Mouse (Mus musculus): Measurements from ENCODE around the gene 9230112D13Rik. TPM values are rescaled to one million over a fixed set of nuclear protein-coding genes. Genes with fewer than 3 reads are reported as not detected.
A peak's percentile ranks its signal among the peaks of the same experiment; 100 is the strongest.

9230112D13Rik gene
- polyA plus RNA-seq, 1 experiment from 2014 or later: not detected

DNA sequence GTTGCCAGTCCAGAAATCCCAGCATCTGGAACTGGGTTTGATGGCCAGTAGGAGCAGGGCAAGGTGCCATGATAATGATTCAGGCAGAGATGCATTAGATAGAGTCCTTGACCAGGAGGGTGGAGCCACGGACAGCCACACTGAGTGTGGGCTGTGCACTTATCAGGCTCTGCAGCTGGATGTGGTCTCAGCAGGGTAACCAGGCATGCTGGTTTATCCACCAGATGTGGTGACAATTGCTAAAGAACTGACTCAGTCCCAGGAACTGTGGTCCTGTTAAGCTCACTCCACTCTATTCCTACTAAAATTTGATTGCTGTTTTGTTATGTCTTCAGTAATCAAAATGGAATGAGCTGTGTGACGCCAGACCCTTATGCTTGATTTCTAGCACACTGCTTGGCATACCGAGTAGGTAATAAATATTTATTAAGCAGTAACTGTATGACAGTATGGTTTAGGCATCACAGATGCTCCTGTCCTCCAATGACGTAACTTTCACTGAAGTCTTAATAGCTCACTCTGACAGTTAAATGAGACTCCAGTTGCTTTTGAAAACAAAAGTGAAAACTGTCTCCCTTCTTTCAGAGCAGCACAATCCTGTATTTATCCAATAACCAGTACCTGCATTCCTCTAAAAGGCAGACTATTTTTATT is 14.3 kb downstream of the 9230112D13Rik start:
- no peaks in the 10 kb centered on the region for H3K36me3 ChIP-seq (ENCODE audit: control insufficient read depth, insufficient read depth)
- no peak overlapping the region for H3K27ac ChIP-seq (ENCODE audit: low read length)
- H3K4me3 ChIP-seq (ENCODE audit: low read length): no peak overlapping the region
- no peak overlapping the region for H3K9ac ChIP-seq (ENCODE audit: low read length)
- H3K4me2 ChIP-seq (ENCODE audit: low read depth, low read length): 0 out of 2 replicates have a peak overlapping the region, but pooled peaks have one; percentile 2
- H3K9me3 ChIP-seq (replicated peaks; ENCODE audit: control insufficient read depth, low read length): no peaks in the 10 kb centered on the region
- 48% methylated on average over 4 of the region's 4 CpGs for WGBS
- peaks cover 31% of the 10 kb centered on the region for H3K4me1 ChIP-seq (ENCODE audit: control insufficient read depth, insufficient read depth, low read length)
- H3K27me3 ChIP-seq (ENCODE audit: control insufficient read depth, insufficient read depth, low read length): no peaks in the 10 kb centered on the region; the same call in none of the 2 replicates
- ATAC-seq (replicated peaks; ENCODE audit: extremely low read depth, insufficient read depth, low FRiP score): no peak

GRCm38 (mm10) chr14:34505309-34505708 is 17.3 kb downstream of the 9230112D13Rik start:
- Histone ChIP-seq H3K9ac (ENCODE audit: low read length) (0 out of 2 replicates have a peak overlapping the region, but pooled peaks have one; percentile 5), H3K4me3 (ENCODE audit: low read length) (no peak overlapping the region), H3K4me1 (ENCODE audit: control insufficient read depth, insufficient read depth, low read length) (peaks cover 29% of the 10 kb centered on the region), H3K4me2 (ENCODE audit: low read depth, low read length) (no peak overlapping the region), H3K9me3 (replicated peaks; ENCODE audit: control insufficient read depth, low read length) (no peaks in the 10 kb centered on the region), H3K27me3 (ENCODE audit: control insufficient read depth, insufficient read depth, low read length) (no peaks in the 10 kb centered on the region; the same call in 1 of the 2 replicates), H3K27ac (ENCODE audit: low read length) (peak overlapping the region; percentile 58), H3K36me3 (ENCODE audit: control insufficient read depth, insufficient read depth) (no peaks in the 10 kb centered on the region)
- no peak for ATAC-seq (replicated peaks; ENCODE audit: extremely low read depth, insufficient read depth, low FRiP score)
- WGBS: 37% methylated on average over 7 of the region's 7 CpGs

GRCm38 (mm10) chr14:34504377-34504776 is 18.2 kb downstream of the 9230112D13Rik start:
- Histone ChIP-seq H3K4me2 (ENCODE audit: low read depth, low read length) (no peak overlapping the region), H3K36me3 (ENCODE audit: control insufficient read depth, insufficient read depth) (no peaks in the 10 kb centered on the region), H3K27ac (ENCODE audit: low read length) (no peak overlapping the region; the same call in 1 of the 2 replicates), H3K9me3 (replicated peaks; ENCODE audit: control insufficient read depth, low read length) (no peaks in the 10 kb centered on the region), H3K9ac (ENCODE audit: low read length) (no peak overlapping the region), H3K4me1 (ENCODE audit: control insufficient read depth, insufficient read depth, low read length) (peaks cover 38% of the 10 kb centered on the region), H3K27me3 (ENCODE audit: control insufficient read depth, insufficient read depth, low read length) (no peaks in the 10 kb centered on the region; the same call in 1 of the 2 replicates), H3K4me3 (ENCODE audit: low read length) (no peak overlapping the region)
- ATAC-seq (replicated peaks; ENCODE audit: extremely low read depth, insufficient read depth, low FRiP score): no peak
- 85% methylated on average over 5 of the region's 5 CpGs for WGBS

DNA sequence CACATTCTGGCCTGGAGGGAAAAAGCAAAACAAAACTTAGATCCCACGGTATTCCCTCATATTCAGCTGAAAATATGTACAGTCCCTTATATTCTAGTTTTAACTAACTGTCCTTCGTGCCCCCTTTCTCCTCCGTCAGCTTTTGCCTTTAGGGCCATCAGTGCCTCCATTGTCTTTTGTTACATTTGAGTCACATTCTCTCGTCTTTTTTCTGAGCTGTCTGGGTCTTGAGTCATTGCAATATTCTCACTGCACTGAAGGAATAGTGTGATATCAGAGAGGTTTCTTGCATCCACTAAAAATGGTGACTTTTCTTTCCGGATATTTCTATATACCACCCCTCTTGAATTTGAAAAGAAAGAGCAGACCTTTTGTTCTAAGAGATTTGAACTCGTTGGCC is 18.8 kb downstream of the 9230112D13Rik start:
- Histone ChIP-seq H3K4me3 (ENCODE audit: low read length) (no peak overlapping the region), H3K27me3 (ENCODE audit: control insufficient read depth, insufficient read depth, low read length) (no peaks in the 10 kb centered on the region; the same call in 1 of the 2 replicates), H3K9ac (ENCODE audit: low read length) (no peak overlapping the region), H3K4me2 (ENCODE audit: low read depth, low read length) (no peak overlapping the region; the same call in 1 of the 2 replicates), H3K4me1 (ENCODE audit: control insufficient read depth, insufficient read depth, low read length) (peaks cover 44% of the 10 kb centered on the region), H3K27ac (ENCODE audit: low read length) (peak overlapping the region; percentile 59), H3K9me3 (replicated peaks; ENCODE audit: control insufficient read depth, low read length) (no peaks in the 10 kb centered on the region), H3K36me3 (ENCODE audit: control insufficient read depth, insufficient read depth) (no peaks in the 10 kb centered on the region)
- no peak for ATAC-seq (replicated peaks; ENCODE audit: extremely low read depth, insufficient read depth, low FRiP score)
- 70% methylated on average over 6 of the region's 6 CpGs for WGBS

- no peak for ATAC-seq (replicated peaks; ENCODE audit: extremely low read depth, insufficient read depth, low FRiP score)
- Histone ChIP-seq H3K27ac (ENCODE audit: low read length) (peak within 1 kb of the TSS; percentile 99), H3K4me1 (ENCODE audit: control insufficient read depth, insufficient read depth, low read length) (peaks cover 45% of the 10 kb centered on the region), H3K4me2 (ENCODE audit: low read depth, low read length) (peak within 1 kb of the TSS; percentile 66), H3K36me3 (ENCODE audit: control insufficient read depth, insufficient read depth) (no peaks in the 10 kb centered on the region), H3K4me3 (ENCODE audit: low read length) (peak within 1 kb of the TSS; percentile 87), H3K27me3 (ENCODE audit: control insufficient read depth, insufficient read depth, low read length) (no peaks in the 10 kb centered on the region; the same call in 1 of the 2 replicates), H3K9ac (ENCODE audit: low read length) (peak within 1 kb of the TSS; percentile 96), H3K9me3 (replicated peaks; ENCODE audit: control insufficient read depth, low read length) (no peaks in the 10 kb centered on the region)
- WGBS: 8% methylated on average over 15 of the region's 15 CpGs
Measured at GRCm38 (mm10) chr14:34503325-34503647, 19.3 kb downstream of the 9230112D13Rik start, which contains the start of gene Bmpr1a. TSS of gene Bmpr1a (minus strand) at chr14:34503341.

GRCm38 (mm10) chr14:34502475-34503324 is 19.9 kb downstream of the 9230112D13Rik start:
- peak overlapping the region; percentile 96 for H3K9ac ChIP-seq (ENCODE audit: low read length)
- under 1% methylated on average over 85 of the region's 115 CpGs for WGBS
- peak overlapping the region; percentile 66 for H3K4me2 ChIP-seq (ENCODE audit: low read depth, low read length)
- peak overlapping the region; percentile 99 for H3K27ac ChIP-seq (ENCODE audit: low read length)
- no peaks in the 10 kb centered on the region; the same call in 1 of the 2 replicates for H3K27me3 ChIP-seq (ENCODE audit: control insufficient read depth, insufficient read depth, low read length)
- peak; percentile 86 for ATAC-seq (replicated peaks; ENCODE audit: extremely low read depth, insufficient read depth, low FRiP score)
- H3K9me3 ChIP-seq (replicated peaks; ENCODE audit: control insufficient read depth, low read length): no peaks in the 10 kb centered on the region
- peaks cover 47% of the 10 kb centered on the region for H3K4me1 ChIP-seq (ENCODE audit: control insufficient read depth, insufficient read depth, low read length)
- H3K36me3 ChIP-seq (ENCODE audit: control insufficient read depth, insufficient read depth): no peaks in the 10 kb centered on the region
- peak overlapping the region; percentile 87 for H3K4me3 ChIP-seq (ENCODE audit: low read length)

DNA sequence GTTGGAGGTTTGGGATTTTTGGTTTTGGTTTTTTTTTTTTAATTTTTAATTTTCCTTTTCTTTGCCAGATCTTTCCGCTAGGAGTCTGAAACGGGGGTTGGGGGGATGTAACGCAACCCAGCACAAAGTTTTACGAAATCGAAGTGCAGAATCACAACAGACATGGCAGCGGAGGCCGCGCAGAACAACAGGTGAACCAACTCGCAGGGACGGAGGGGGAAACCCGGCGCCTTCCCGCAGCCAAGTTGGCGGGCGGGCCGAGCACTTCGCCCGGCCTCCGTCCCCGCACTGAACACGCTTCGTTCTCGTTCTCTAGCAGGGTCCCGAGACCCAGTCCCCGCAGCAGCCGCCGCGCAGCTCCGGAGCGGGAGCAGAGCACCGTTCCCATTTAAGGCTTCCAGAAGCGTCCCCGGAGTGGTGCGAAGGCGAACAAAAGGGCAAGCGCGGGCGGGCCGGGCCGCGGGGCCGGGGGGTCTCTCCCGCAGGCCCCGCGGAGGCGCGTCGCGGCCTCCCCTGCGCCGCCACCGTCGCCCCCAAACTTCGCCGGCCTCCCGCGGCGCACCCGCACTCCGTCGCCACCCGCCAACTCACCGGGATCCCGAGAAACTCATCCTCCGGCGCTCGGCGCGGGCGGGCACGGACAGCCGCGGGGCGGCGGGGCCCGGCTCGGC is 20.7 kb downstream of the 9230112D13Rik start:
- WGBS: under 1% methylated on average over 74 of the region's 77 CpGs
- peaks cover 51% of the 10 kb centered on the region for H3K4me1 ChIP-seq (ENCODE audit: control insufficient read depth, insufficient read depth, low read length)
- H3K27ac ChIP-seq (ENCODE audit: low read length): peak overlapping the region; percentile 98
- H3K4me3 ChIP-seq (ENCODE audit: low read length): peak overlapping the region; percentile 87
- H3K36me3 ChIP-seq (ENCODE audit: control insufficient read depth, insufficient read depth): no peaks in the 10 kb centered on the region
- H3K4me2 ChIP-seq (ENCODE audit: low read depth, low read length): peak overlapping the region; percentile 66
- no peaks in the 10 kb centered on the region; the same call in 1 of the 2 replicates for H3K27me3 ChIP-seq (ENCODE audit: control insufficient read depth, insufficient read depth, low read length)
- peak; percentile 15; the same call in 1 of the 2 replicates for ATAC-seq (replicated peaks; ENCODE audit: extremely low read depth, insufficient read depth, low FRiP score)
- no peaks in the 10 kb centered on the region for H3K9me3 ChIP-seq (replicated peaks; ENCODE audit: control insufficient read depth, low read length)
- H3K9ac ChIP-seq (ENCODE audit: low read length): peak overlapping the region; percentile 96

DNA sequence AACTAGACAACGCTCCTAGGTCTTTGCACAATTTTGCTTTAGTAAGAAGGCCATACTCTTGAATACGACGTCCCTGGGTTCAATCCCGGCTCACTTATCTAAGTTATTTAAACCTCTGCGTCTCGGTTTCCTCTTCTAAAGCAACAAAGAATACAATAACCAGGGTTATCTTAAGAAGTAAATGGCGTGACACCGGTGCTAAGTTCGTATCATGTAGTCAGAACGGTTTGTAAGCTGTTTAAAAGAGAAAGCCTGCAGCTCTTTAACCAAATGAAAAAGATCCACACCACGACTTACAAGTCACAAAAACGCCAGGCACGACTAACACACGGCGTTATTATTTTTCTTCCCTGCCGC is 21.2 kb downstream of the 9230112D13Rik start:
- under 1% methylated on average over 16 of the region's 16 CpGs for WGBS
- H3K36me3 ChIP-seq (ENCODE audit: control insufficient read depth, insufficient read depth): no peaks in the 10 kb centered on the region
- ATAC-seq (replicated peaks; ENCODE audit: extremely low read depth, insufficient read depth, low FRiP score): no peak
- H3K9ac ChIP-seq (ENCODE audit: low read length): peak overlapping the region; percentile 96
- H3K9me3 ChIP-seq (replicated peaks; ENCODE audit: control insufficient read depth, low read length): no peaks in the 10 kb centered on the region
- H3K27me3 ChIP-seq (ENCODE audit: control insufficient read depth, insufficient read depth, low read length): no peaks in the 10 kb centered on the region; the same call in 1 of the 2 replicates
- H3K4me3 ChIP-seq (ENCODE audit: low read length): peak overlapping the region; percentile 87
- H3K4me1 ChIP-seq (ENCODE audit: control insufficient read depth, insufficient read depth, low read length): peaks cover 51% of the 10 kb centered on the region
- H3K27ac ChIP-seq (ENCODE audit: low read length): peak overlapping the region; percentile 98
- H3K4me2 ChIP-seq (ENCODE audit: low read depth, low read length): peak overlapping the region; percentile 66
